Mouse (Mus musculus) kidney, embryonic 15.5 days (tissue): ENCODE measurements around the gene Hspb6. TPM values are rescaled to one million over a fixed set of nuclear protein-coding genes. Genes with fewer than 3 reads are reported as not detected.

ENCODE experiments used
- ATAC-seq: fragments of 200-750 bp; cut with Nextera tagmentation; replicated peaks from 2 replicates; pipeline ENCODE4 v1.8.0; 2017; ENCODE audit warnings: moderate TSS enrichment; ENCODE audit not compliant: low FRiP score
- H3K27ac ChIP-seq: fragments of 300-500 bp; sonication (generic); 2 replicates; pipeline ENCODE4 v1.5.1; 2015; ENCODE audit warnings: mild to moderate bottlenecking, inconsistent platforms
- H3K27me3 ChIP-seq: fragments of 300-500 bp; sonication (generic); 2 replicates; pipeline ENCODE4 v1.6.1; 2015; ENCODE audit warnings: inconsistent platforms
- H3K36me3 ChIP-seq: fragments of 300-500 bp; sonication (generic); 2 replicates; pipeline ENCODE4 v1.6.1; 2015; ENCODE audit warnings: inconsistent platforms
- H3K4me1 ChIP-seq: fragments of 300-500 bp; sonication (generic); 2 replicates; pipeline ENCODE4 v1.6.1; 2015; ENCODE audit warnings: inconsistent platforms
- H3K4me2 ChIP-seq: fragments of 300-500 bp; sonication (generic); 2 replicates; pipeline ENCODE4 v1.6.1; 2015; ENCODE audit warnings: moderate library complexity, mild to moderate bottlenecking, inconsistent platforms
- H3K4me3 ChIP-seq: fragments of 300-500 bp; sonication (generic); replicated peaks from 2 replicates; pipeline ENCODE4 v1.5.1; 2015; ENCODE audit warnings: mild to moderate bottlenecking, inconsistent platforms
- H3K9ac ChIP-seq: fragments of 300-500 bp; sonication (generic); 2 replicates; pipeline ENCODE4 v1.6.1; 2015; ENCODE audit warnings: mild to moderate bottlenecking, inconsistent platforms
- H3K9me3 ChIP-seq: fragments of 300-500 bp; sonication (generic); replicated peaks from 2 replicates; pipeline ENCODE4 v1.6.1; 2016; ENCODE audit warnings: inconsistent platforms
- WGBS: fragments of 180-500 bp; shearing (Covaris S2); methylation state at CpG from one replicate; pipeline ENCODE4 v1.1.7; 2015; ENCODE audit warnings: mixed read lengths; 5-methylcytosine and 5-hydroxymethylcytosine counted together
- polyA plus RNA-seq: library from polyadenylated mRNA; unstranded; fragments of >200 nt; fragmentation: Nextera tagmentation; extraction: Ambion mirVana; gene quantifications from 2 replicates; pipeline ENCODE4 v1.2.1, GENCODE M21; 2015

Gene Hspb6
- polyA plus RNA-seq, 1 experiment from 2014 or later: 20.1 TPM

DNA sequence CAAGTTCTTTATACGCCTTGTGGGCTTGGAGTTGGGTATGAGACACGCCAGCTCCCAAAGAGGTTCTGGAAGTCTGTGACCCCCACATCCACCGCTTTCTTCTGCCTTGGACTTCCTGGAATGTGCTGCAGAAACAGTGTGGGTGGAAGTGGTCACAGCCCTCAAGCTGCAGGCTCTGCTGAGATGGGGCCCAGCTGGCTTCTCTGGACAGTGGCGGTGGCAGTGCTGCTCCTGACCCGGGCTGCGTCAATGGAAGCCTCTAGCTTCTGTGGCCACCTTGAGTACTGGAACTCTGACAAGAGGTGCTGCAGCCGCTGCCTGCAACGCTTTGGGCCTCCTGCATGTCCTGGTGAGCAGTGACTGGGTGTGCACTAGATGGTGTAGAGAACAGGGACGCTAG is 14.1 kb downstream of the Hspb6 start:
- Histone ChIP-seq H3K4me1 (peaks cover 22% of the 10 kb centered on the region), H3K36me3 (peaks cover 69% of the 10 kb centered on the region), H3K27me3 (no peaks in the 10 kb centered on the region), H3K4me2 (no peak overlapping the region), H3K9ac (no peak overlapping the region), H3K9me3 (no peaks in the 10 kb centered on the region), H3K4me3 (no peak overlapping the region), H3K27ac (no peak overlapping the region)
- no peak for ATAC-seq
- WGBS: 75% methylated on average over 9 of the region's 9 CpGs

DNA sequence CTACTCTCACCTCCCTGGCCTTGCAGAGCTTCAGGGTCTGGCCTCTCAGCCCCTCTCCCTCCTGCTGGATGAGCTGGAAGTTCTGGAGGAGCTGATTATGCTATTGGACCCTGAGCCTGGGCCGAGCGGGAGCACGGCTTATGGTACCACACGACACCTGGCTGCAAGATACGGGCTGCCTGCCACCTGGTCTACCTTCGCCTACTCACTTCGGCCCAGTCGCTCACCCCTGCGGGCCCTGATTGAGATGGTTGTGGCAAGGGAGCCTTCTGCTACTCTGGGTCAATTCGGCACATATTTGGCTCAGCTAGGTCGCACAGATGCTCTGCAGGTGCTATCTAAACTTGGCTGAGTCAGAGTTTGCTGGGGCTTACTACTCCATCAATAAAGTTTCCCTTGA is 15.6 kb downstream of the Hspb6 start:
- Histone ChIP-seq H3K27me3 (no peaks in the 10 kb centered on the region), H3K9ac (no peak overlapping the region), H3K4me3 (no peak overlapping the region), H3K4me2 (no peak overlapping the region), H3K4me1 (peaks cover 11% of the 10 kb centered on the region), H3K36me3 (peaks cover 77% of the 10 kb centered on the region), H3K27ac (no peak overlapping the region), H3K9me3 (no peaks in the 10 kb centered on the region)
- WGBS: 93% methylated on average over 11 of the region's 11 CpGs
- ATAC-seq: no peak

DNA sequence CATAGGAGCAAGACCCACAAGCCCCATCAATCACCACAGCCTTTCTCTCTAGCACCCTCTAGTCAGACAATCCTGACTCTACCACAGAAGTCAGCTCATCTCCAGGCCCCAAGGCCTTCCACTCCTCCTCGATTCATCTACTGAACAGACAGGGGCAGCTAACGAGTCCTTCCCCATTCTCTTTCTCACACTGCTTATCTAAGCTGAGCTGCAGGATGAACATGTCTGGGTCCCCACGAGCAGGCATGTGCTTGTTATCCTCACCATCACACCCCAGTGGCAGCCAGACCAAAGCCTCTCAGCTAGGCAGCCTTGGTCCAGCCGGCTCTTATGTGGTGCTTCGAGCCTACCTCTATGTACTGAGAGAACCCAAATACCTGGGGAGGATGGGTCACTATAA is 20.4 kb downstream of the Hspb6 start:
- peaks cover 96% of the 10 kb centered on the region for H3K36me3 ChIP-seq
- H3K9me3 ChIP-seq: no peaks in the 10 kb centered on the region
- H3K4me2 ChIP-seq: no peak overlapping the region
- no peak overlapping the region for H3K9ac ChIP-seq
- ATAC-seq: no peak
- no peak overlapping the region for H3K4me3 ChIP-seq
- H3K4me1 ChIP-seq: no peaks in the 10 kb centered on the region
- H3K27ac ChIP-seq: no peak overlapping the region
- H3K27me3 ChIP-seq: no peaks in the 10 kb centered on the region
- 92% methylated on average over 5 of the region's 5 CpGs for WGBS

DNA sequence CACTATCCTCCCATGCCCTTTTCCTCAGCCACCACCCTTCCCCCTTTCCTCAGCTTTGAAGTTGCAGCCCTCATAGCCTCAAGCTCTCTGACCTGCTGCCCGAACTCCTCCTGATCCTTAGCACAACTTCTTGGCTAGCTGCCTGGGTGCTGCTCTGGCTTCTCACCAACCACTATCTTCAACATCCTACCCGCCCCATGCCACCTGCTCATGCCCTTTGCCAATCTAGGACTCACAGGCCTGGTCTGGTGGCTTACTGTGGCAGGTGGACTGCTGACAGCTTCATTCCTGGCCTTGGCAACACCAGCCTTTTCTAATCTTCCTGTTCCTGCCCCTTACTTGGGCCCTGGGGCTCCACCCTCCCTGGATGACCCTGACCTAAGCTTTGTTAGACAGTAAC is 21.0 kb downstream of the Hspb6 start:
- H3K4me2 ChIP-seq: no peak overlapping the region
- H3K27me3 ChIP-seq: no peaks in the 10 kb centered on the region
- ATAC-seq: no peak
- no peak overlapping the region for H3K9ac ChIP-seq
- no peaks in the 10 kb centered on the region for H3K9me3 ChIP-seq
- H3K4me3 ChIP-seq: no peak overlapping the region
- peaks cover 98% of the 10 kb centered on the region for H3K36me3 ChIP-seq
- 74% methylated on average over 2 of the region's 2 CpGs for WGBS
- no peaks in the 10 kb centered on the region for H3K4me1 ChIP-seq
- no peak overlapping the region for H3K27ac ChIP-seq

DNA sequence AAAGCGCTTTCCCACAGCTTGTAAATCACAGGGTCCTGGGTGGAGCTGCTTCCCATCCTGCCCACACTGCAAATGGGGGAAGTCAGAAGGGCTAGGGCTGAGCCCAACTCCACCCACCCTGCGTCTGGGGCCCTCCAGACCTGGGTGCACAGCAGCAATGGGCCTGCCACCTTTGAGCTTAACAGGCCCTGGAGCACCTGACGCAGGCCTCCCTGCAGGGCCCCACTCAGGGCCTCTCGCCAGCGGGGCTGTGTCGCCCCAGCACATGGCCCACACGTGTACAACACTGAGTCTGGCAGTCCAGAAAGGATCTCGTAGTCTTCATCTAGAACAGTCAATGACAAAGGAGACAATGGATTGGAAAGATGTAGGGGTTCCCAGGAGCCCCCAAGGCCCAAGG is 28.0 kb downstream of the Hspb6 start:
- ATAC-seq: no peak
- no peak overlapping the region for H3K9ac ChIP-seq
- H3K27ac ChIP-seq: no peak overlapping the region
- no peak overlapping the region for H3K4me3 ChIP-seq
- H3K27me3 ChIP-seq: no peaks in the 10 kb centered on the region
- no peak overlapping the region for H3K4me2 ChIP-seq
- H3K4me1 ChIP-seq: no peaks in the 10 kb centered on the region
- peaks cover 100% of the 10 kb centered on the region for H3K36me3 ChIP-seq
- WGBS: 94% methylated on average over 8 of the region's 8 CpGs
- no peaks in the 10 kb centered on the region for H3K9me3 ChIP-seq

DNA sequence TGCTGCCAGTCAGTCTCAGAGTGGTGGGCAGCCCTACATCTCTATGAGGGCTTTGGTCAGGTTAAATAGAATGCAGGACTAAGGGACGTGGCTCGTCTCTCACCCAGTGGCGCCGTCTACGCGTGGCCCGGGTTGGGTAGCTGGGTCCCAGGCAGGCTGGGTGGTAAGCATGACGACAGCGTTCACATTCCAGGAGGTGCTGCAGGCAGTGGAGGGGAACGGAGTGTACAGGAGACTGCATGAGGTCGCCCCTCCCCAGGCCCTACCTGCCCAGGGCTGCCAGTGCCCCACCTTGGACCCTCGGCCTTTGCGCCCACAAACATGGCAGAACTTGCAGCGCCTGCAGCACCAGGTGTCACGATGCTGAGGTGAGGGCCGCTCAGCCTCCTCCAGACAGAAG is 29.6 kb downstream of the Hspb6 start:
- no peak overlapping the region for H3K4me3 ChIP-seq
- peaks cover 100% of the 10 kb centered on the region for H3K36me3 ChIP-seq
- no peaks in the 10 kb centered on the region for H3K9me3 ChIP-seq
- no peak overlapping the region for H3K9ac ChIP-seq
- ATAC-seq: no peak; the same call in 1 of the 2 replicates
- H3K4me2 ChIP-seq: no peak overlapping the region
- peaks cover 3% of the 10 kb centered on the region; the same call in 1 of the 2 replicates for H3K4me1 ChIP-seq
- H3K27ac ChIP-seq: no peak overlapping the region
- 86% methylated on average over 16 of the region's 16 CpGs for WGBS
- H3K27me3 ChIP-seq: no peaks in the 10 kb centered on the region

DNA sequence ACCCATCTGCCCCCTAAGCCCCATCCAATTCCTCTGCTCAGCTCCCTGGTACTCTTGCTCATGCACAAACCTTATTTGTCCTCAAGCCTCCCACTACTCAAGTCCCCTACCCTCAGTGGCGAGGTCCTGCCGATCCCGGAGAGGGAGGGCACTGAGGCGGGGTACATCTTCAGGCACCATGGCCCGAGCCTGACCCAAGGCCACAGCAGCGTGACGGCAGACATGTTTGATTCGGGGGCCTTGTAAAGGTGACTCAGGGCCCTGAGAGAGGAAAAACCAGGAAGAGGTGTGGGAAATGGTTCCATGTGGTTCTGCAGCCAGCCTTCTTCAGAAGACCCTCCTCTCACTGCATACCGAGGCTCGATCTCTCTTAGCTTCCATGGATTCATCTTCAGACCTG is 32.4 kb downstream of the Hspb6 start:
- no peaks in the 10 kb centered on the region for H3K9me3 ChIP-seq
- peaks cover 15% of the 10 kb centered on the region for H3K4me1 ChIP-seq
- WGBS: 85% methylated on average over 10 of the region's 10 CpGs
- H3K27ac ChIP-seq: no peak overlapping the region
- peaks cover 73% of the 10 kb centered on the region for H3K36me3 ChIP-seq
- no peak for ATAC-seq
- no peak overlapping the region for H3K4me3 ChIP-seq
- H3K27me3 ChIP-seq: no peaks in the 10 kb centered on the region
- no peak overlapping the region for H3K4me2 ChIP-seq
- H3K9ac ChIP-seq: no peak overlapping the region

DNA sequence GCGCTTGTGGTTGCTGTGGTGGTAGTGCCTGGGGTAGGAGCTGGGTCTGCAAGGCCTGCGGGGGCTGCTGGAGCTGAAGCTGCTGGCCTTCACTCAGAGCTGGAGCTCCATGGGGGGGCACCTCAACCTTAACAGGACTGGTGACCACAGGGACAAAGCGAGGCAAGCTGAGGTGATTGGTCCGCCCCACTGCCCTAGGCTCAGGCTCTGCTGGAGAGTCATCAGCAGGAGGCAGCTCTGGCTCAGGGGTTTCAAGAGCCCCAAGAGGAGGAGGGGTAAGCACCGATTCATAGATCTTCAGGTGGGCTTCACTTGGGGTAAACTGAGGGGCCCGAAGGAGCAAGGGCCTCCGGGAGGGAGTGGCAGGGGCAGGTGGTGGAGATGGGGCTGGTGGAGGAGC is 33.2 kb downstream of the Hspb6 start:
- Histone ChIP-seq H3K27ac (no peak overlapping the region), H3K9me3 (no peaks in the 10 kb centered on the region), H3K4me2 (no peak overlapping the region), H3K9ac (no peak overlapping the region), H3K4me1 (peaks cover 22% of the 10 kb centered on the region), H3K36me3 (peaks cover 65% of the 10 kb centered on the region), H3K27me3 (no peaks in the 10 kb centered on the region), H3K4me3 (no peak overlapping the region)
- WGBS: 97% methylated on average over 7 of the region's 7 CpGs
- no peak for ATAC-seq

DNA sequence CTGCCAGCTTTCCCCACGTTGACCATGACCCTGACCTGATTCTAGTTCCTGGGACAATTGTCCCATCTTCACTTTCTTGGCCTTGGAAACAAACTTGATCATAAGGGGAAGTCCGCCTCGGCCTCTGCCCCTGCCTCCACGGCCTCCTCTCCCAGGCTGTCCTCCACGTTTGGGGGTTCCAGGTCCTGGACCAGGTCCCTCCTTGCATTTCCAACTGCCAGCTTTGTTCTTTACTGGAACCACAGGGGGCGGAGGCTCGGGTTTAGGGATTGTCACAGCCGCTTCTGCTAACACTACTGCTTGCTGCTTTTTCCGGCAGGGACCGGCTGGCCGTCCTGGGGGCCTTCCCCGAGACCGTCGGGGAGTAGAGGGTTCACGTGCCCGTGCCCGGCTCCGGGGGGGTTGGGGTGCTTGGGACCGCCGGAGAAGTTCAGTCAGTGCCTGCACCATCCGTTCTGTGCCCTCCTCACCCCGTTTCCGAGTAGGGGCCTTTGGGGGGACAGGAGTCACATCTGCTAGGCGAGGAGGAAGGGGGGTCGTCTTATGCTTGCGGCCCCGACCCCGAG is 34.6 kb downstream of the Hspb6 start:
- ATAC-seq: no peak
- Histone ChIP-seq H3K4me2 (peak overlapping the region; percentile 90), H3K4me3 (peak overlapping the region; percentile 72; the same call in 1 of the 2 replicates), H3K9ac (no peak overlapping the region), H3K36me3 (peaks cover 51% of the 10 kb centered on the region), H3K4me1 (peaks cover 26% of the 10 kb centered on the region), H3K9me3 (no peaks in the 10 kb centered on the region), H3K27ac (no peak overlapping the region), H3K27me3 (no peaks in the 10 kb centered on the region)
- WGBS: 89% methylated on average over 28 of the region's 28 CpGs

DNA sequence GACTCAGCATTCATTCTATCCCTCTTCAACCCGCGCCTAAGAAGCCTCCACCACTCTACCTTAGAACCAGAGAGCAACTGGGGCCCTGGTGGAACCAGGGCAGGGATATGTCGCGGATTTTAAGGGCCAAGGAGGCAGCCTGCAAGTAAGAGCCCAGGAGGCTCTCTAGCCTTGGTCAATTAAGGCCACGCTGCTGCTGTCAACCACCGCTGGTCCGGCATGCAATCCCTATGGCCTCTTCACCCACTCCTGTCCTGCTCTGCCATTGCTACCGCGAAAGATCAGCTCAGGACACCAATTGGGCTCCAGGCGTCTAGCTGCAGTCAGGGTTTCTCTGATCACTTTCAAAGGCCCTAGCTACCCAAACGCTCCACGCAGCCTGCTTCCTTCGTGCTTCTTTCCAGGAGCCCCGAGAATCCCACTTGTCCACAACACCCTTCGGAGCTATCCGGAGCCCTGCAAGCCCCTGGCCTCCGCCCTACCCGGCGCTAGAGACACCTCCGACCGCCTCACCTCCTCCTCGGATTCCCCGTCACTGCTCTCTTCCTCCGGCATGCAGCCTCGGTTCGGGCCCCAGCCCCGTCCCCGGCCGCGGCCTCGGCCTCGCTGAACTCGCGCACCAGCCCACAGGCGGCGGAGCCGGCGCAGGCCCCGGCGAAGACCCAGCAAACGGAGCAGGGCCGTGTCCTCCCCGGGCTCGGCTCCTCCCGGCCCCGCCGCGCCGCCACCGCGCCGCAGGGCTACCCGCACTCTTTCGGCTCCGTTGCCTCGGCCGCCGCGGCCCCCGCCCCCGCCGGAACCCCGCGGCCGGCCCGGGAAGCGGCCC is 36.1 kb downstream of the Hspb6 start:
- H3K4me3 ChIP-seq: peak overlapping the region; percentile 72
- H3K4me1 ChIP-seq: peaks cover 26% of the 10 kb centered on the region
- H3K9me3 ChIP-seq: no peaks in the 10 kb centered on the region
- ATAC-seq: peak; percentile 34
- H3K36me3 ChIP-seq: peaks cover 36% of the 10 kb centered on the region
- peak overlapping the region; percentile 97 for H3K9ac ChIP-seq
- H3K27ac ChIP-seq: peak overlapping the region; percentile 94
- WGBS: under 1% methylated on average over 66 of the region's 67 CpGs
- H3K4me2 ChIP-seq: peak overlapping the region; percentile 90
- no peaks in the 10 kb centered on the region for H3K27me3 ChIP-seq

DNA sequence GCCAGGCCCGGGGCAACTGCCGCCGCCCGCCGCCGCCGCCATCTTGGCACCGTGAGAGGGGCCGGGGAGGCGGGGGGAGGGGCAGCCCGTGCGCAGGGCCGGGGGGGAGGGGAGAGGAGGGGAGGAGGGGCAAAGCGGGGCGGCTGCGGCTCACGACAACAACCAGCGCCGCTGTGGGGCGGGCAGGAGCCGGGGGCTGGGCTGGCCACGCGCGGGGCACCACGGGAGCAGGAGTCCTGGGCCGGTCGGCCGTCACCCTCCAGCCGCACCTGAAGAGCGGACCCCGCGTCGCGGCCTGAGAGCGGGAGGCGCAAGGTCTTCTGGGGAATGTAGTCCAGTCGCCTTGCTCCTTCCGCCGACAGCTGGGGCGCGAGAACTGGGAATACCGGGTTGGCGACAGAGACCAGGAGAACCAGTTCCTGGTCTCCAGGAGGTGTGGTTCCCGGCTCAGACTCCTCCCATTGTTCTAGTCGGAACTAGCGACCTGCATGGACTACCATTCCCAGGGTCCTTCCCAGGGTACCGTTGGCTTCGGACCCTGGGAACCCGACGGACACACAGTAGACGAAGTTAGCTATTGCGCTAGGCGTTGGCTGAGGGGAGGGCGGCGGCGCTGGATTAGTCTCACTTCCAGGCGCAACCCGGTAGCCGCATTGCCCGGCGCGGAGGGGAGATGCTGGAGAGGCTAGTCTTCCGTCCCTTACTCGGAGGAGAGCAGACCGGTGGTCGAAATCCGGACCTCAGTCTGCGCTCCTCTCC is 36.9 kb downstream of the Hspb6 start, which contains the start of gene Kmt2b:
Gene Kmt2b, minus strand, starts transcription at position 51 of the 759 bp plus-strand sequence.
- H3K4me1 ChIP-seq: peaks cover 26% of the 10 kb centered on the region
- H3K4me2 ChIP-seq: peak within 1 kb of the TSS; percentile 90
- no peaks in the 10 kb centered on the region for H3K9me3 ChIP-seq
- H3K27me3 ChIP-seq: no peaks in the 10 kb centered on the region
- H3K4me3 ChIP-seq: peak within 1 kb of the TSS; percentile 72
- peak within 1 kb of the TSS; percentile 97 for H3K9ac ChIP-seq
- H3K27ac ChIP-seq: peak within 1 kb of the TSS; percentile 94
- H3K36me3 ChIP-seq: peaks cover 28% of the 10 kb centered on the region
- WGBS: under 1% methylated on average over 54 of the region's 68 CpGs
- ATAC-seq: peak; percentile 97
